Mouse (Mus musculus): ENCODE results near the gene Pik3ap1. TPM values are rescaled to one million over a fixed set of nuclear protein-coding genes. Genes with fewer than 3 reads are reported as not detected.

Pik3ap1 gene
- polyA plus RNA-seq, 1 experiment from 2014 or later, result 21.8 TPM

- Histone ChIP-seq H3K4me1 (ENCODE audit: insufficient read depth) (peaks cover 59% of the 10 kb centered on the region), H3K27ac (ENCODE audit: low read depth) (peak overlapping the region; percentile 94), H3K27me3 (ENCODE audit: insufficient read depth, low read length) (no peaks in the 10 kb centered on the region), H3K36me3 (replicated peaks; ENCODE audit: insufficient read depth, low read length) (no peaks in the 10 kb centered on the region), H3K4me2 (ENCODE audit: low read depth, low read length) (peak overlapping the region; percentile 82), H3K4me3 (ENCODE audit: low read depth, low read length) (peak overlapping the region; percentile 80), H3K9ac (replicated peaks) (peak overlapping the region; percentile 89), H3K9me3 (ENCODE audit: low read length) (no peaks in the 10 kb centered on the region)
- ATAC-seq (0 out of 2 replicates have a peak, but pooled peaks have one; percentile 1), DNase-seq (peak; percentile 42)
- TF ChIP-seq CTCF (IDR thresholded peaks at IDR 0.05; ENCODE audit: low read depth) (peak; percentile 69), EP300 (IDR thresholded peaks at IDR 0.05; ENCODE audit: low read depth) (no peak)
- 5% methylated on average over 12 of the region's 12 CpGs for WGBS (ENCODE audit: insufficient replicate concordance)
These were observed 473 bp downstream of the Pik3ap1 start for GRCm38 (mm10) chr19:41384406-41384851.

GRCm38 (mm10) chr19:41382391-41382978 is 2.4 kb downstream of the Pik3ap1 start:
- Histone ChIP-seq H3K4me3 (ENCODE audit: low read depth, low read length) (peak overlapping the region; percentile 80), H3K27me3 (ENCODE audit: insufficient read depth, low read length) (no peaks in the 10 kb centered on the region), H3K36me3 (replicated peaks; ENCODE audit: insufficient read depth, low read length) (peaks cover 7% of the 10 kb centered on the region), H3K9me3 (ENCODE audit: low read length) (no peaks in the 10 kb centered on the region), H3K27ac (ENCODE audit: low read depth) (peak overlapping the region; percentile 94), H3K9ac (replicated peaks) (peak overlapping the region; percentile 12; the same call in 1 of the 2 replicates), H3K4me2 (ENCODE audit: low read depth, low read length) (peak overlapping the region; percentile 82), H3K4me1 (ENCODE audit: insufficient read depth) (peaks cover 53% of the 10 kb centered on the region)
- DNase-seq (peak; percentile 16), ATAC-seq (peak; percentile 24)
- TF ChIP-seq CTCF (IDR thresholded peaks at IDR 0.05; ENCODE audit: low read depth), result no peak
- TF ChIP-seq EP300 (IDR thresholded peaks at IDR 0.05; ENCODE audit: low read depth), result no peak
- WGBS (ENCODE audit: insufficient replicate concordance), result 27% methylated on average over 3 of the region's 3 CpGs

GRCm38 (mm10) chr19:41381581-41382239 is 3.2 kb downstream of the Pik3ap1 start:
- Histone ChIP-seq H3K27me3 (ENCODE audit: insufficient read depth, low read length) (no peaks in the 10 kb centered on the region), H3K4me2 (ENCODE audit: low read depth, low read length) (peak overlapping the region; percentile 82)

GRCm38 (mm10) chr19:41379195-41379594 is 5.7 kb downstream of the Pik3ap1 start:
- TF ChIP-seq EP300 (IDR thresholded peaks at IDR 0.05; ENCODE audit: low read depth), result no peak
- TF ChIP-seq CTCF (IDR thresholded peaks at IDR 0.05; ENCODE audit: low read depth), result no peak
- DNase-seq, result no peak
- Histone ChIP-seq H3K9ac (replicated peaks) (no peak overlapping the region), H3K27me3 (ENCODE audit: insufficient read depth, low read length) (no peaks in the 10 kb centered on the region), H3K4me3 (ENCODE audit: low read depth, low read length) (no peak overlapping the region), H3K4me2 (ENCODE audit: low read depth, low read length) (no peak overlapping the region), H3K27ac (ENCODE audit: low read depth) (no peak overlapping the region), H3K9me3 (ENCODE audit: low read length) (no peaks in the 10 kb centered on the region), H3K36me3 (replicated peaks; ENCODE audit: insufficient read depth, low read length) (peaks cover 39% of the 10 kb centered on the region), H3K4me1 (ENCODE audit: insufficient read depth) (peaks cover 35% of the 10 kb centered on the region)
- ATAC-seq, result no peak
- 85% methylated on average over 3 of the region's 3 CpGs for WGBS (ENCODE audit: insufficient replicate concordance)

More at GRCm38 (mm10) chr19:41381581-41382239, 3.2 kb downstream of the Pik3ap1 start:
- H3K4me3 ChIP-seq (ENCODE audit: low read depth, low read length), result peak overlapping the region; percentile 80; the same call in 1 of the 2 replicates
- peak; percentile 42 for DNase-seq
- peaks cover 47% of the 10 kb centered on the region for H3K4me1 ChIP-seq (ENCODE audit: insufficient read depth)
- no peaks in the 10 kb centered on the region for H3K9me3 ChIP-seq (ENCODE audit: low read length)
- peak; percentile 56 for ATAC-seq
- peak overlapping the region; percentile 12; the same call in 1 of the 2 replicates for H3K9ac ChIP-seq (replicated peaks)
- TF ChIP-seq EP300 (IDR thresholded peaks at IDR 0.05; ENCODE audit: low read depth) (no peak), CTCF (IDR thresholded peaks at IDR 0.05; ENCODE audit: low read depth) (no peak)
- peak overlapping the region; percentile 94 for H3K27ac ChIP-seq (ENCODE audit: low read depth)
- 52% methylated on average over 9 of the region's 9 CpGs for WGBS (ENCODE audit: insufficient replicate concordance)
- H3K36me3 ChIP-seq (replicated peaks; ENCODE audit: insufficient read depth, low read length), result peaks cover 14% of the 10 kb centered on the region

- no peak overlapping the region for H3K4me2 ChIP-seq (ENCODE audit: low read depth, low read length)
- 90% methylated on average over 21 of the region's 21 CpGs for WGBS (ENCODE audit: insufficient replicate concordance)
- H3K4me1 ChIP-seq (ENCODE audit: insufficient read depth), result peaks cover 22% of the 10 kb centered on the region
- H3K4me3 ChIP-seq (ENCODE audit: low read depth, low read length), result no peak overlapping the region
- peaks cover 46% of the 10 kb centered on the region for H3K36me3 ChIP-seq (replicated peaks; ENCODE audit: insufficient read depth, low read length)
- TF ChIP-seq CTCF (IDR thresholded peaks at IDR 0.05; ENCODE audit: low read depth), result no peak
- DNase-seq (no peak), ATAC-seq (no peak)
- H3K27ac ChIP-seq (ENCODE audit: low read depth), result no peak overlapping the region
- H3K9me3 ChIP-seq (ENCODE audit: low read length), result no peaks in the 10 kb centered on the region
- H3K9ac ChIP-seq (replicated peaks), result no peak overlapping the region
- no peaks in the 10 kb centered on the region for H3K27me3 ChIP-seq (ENCODE audit: insufficient read depth, low read length)
These were observed 9.1 kb downstream of the Pik3ap1 start for GRCm38 (mm10) chr19:41375791-41376190.

GRCm38 (mm10) chr19:41375096-41375495 is 9.8 kb downstream of the Pik3ap1 start:
- TF ChIP-seq CTCF (IDR thresholded peaks at IDR 0.05; ENCODE audit: low read depth) (no peak), EP300 (IDR thresholded peaks at IDR 0.05; ENCODE audit: low read depth) (no peak)
- H3K4me2 ChIP-seq (ENCODE audit: low read depth, low read length), result no peak overlapping the region
- no peak for DNase-seq
- H3K9me3 ChIP-seq (ENCODE audit: low read length), result no peaks in the 10 kb centered on the region
- H3K27me3 ChIP-seq (ENCODE audit: insufficient read depth, low read length), result no peaks in the 10 kb centered on the region
- H3K27ac ChIP-seq (ENCODE audit: low read depth), result no peak overlapping the region
- no peak overlapping the region for H3K9ac ChIP-seq (replicated peaks)
- peaks cover 21% of the 10 kb centered on the region for H3K4me1 ChIP-seq (ENCODE audit: insufficient read depth)
- no peak for ATAC-seq
- 74% methylated on average over 1 of the region's 1 CpGs for WGBS (ENCODE audit: insufficient replicate concordance)
- no peak overlapping the region for H3K4me3 ChIP-seq (ENCODE audit: low read depth, low read length)
- peaks cover 48% of the 10 kb centered on the region for H3K36me3 ChIP-seq (replicated peaks; ENCODE audit: insufficient read depth, low read length)
